Mouse (Mus musculus): ENCODE measurements at regions not wholly inside any gene's neighbourhood (a gene's known extent, or its start where the extent isn't known, plus 50 kb on each side); places are given as distances from the start of the nearest gene placed in this dataset.

DNA sequence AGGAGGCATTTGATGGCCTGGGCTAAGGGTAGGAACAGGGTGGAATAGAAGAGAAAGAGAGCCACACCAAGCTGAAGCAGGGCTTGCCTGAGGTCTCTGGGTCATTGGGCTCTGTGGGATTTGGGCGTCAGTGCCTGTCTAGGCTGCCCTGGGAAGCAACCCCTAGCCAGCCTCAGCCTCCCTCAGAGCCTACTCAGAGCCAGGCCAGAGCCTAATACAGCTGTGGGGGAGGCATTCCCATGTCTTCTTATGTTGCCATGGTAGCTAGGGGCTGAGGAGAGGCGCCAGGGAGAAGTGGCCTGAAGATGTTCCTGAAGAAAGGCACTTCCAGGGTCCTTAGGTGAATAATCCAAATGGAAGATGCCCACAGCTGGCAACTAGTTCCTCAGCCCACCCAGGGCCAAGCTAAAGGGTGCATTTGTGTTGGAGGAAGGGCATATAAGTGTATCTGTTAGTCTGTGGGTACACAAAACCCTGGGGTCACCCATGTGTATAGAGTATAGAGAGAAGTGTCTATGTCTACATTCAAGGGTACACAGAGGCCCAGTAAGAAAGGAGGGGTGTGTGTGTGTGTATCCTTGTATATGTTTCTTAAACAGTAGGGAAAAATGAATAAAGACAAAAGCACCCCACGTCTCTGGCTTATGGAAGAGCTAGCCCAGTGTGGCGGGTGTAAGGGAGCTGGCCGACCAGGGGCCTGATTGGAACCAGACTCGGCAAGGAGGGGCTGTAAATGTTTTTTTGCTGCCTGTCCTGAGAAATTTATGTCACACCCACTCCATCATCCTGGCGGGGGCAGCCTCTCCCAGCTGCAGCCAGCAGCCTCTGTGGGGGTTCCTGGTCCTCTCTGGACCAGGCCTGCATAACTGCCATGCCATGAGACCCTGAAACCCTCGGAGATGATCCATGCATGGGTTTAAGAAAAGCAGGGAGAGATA lies 134.2 kb downstream of the Pja1 start:
- no peak for DNase-seq (ENCODE audit: extremely low spot score, low spot score)
- WGBS: 50% methylated on average over 8 of the region's 8 CpGs
- peak overlapping the region; percentile 58; the same call in 1 of the 2 replicates for H3K27ac ChIP-seq
- H3K27me3 ChIP-seq (ENCODE audit: poor library complexity, severe bottlenecking): peaks cover 99% of the 10 kb centered on the region
- no peaks in the 10 kb centered on the region for H3K9me3 ChIP-seq
- no peak overlapping the region for H3K4me3 ChIP-seq
- H3K36me3 ChIP-seq (replicated peaks): no peaks in the 10 kb centered on the region
- peaks cover 45% of the 10 kb centered on the region for H3K4me1 ChIP-seq

DNA sequence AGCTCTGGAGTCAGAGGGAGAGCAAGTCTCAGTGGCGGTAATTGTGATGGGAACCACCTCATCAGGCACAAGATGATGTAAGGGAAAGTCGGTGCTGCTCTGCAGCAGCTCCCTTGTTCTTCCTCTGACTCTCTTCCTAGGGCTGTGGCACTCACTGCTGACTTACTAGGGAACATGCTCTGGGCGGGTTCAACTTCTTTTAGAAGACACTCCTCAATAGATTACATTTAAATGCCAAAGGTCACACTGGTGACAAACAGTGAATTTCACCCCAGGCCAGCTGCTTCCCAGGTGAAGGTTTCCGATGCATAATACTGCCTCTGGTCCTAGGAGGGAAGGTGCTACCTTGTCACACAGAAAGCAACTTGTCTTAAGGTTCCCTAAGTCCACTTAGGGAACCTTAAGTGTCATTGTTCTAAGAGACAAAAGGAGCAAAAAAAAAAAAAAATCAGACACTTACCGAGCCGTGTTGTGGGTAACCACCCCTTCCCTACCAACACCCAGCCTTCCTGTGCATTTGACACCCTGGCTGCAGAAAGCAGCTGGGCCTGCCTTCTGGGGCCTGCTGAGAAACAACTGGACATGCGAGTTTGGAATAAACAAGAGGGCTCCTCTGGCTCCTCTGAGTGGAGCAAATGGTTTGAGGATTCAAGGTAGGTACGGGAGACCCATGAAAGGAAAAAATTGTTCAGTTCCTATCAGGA lies 135.0 kb downstream of the Pja1 start:
- H3K27ac ChIP-seq: 0 out of 2 replicates have a peak overlapping the region, but pooled peaks have one; percentile 58
- H3K27me3 ChIP-seq (ENCODE audit: poor library complexity, severe bottlenecking): peaks cover 100% of the 10 kb centered on the region
- 43% methylated on average over 8 of the region's 8 CpGs for WGBS
- H3K36me3 ChIP-seq (replicated peaks): no peaks in the 10 kb centered on the region
- no peak for DNase-seq (ENCODE audit: extremely low spot score, low spot score)
- H3K4me1 ChIP-seq: peaks cover 51% of the 10 kb centered on the region
- H3K9me3 ChIP-seq: no peaks in the 10 kb centered on the region
- no peak overlapping the region for H3K4me3 ChIP-seq

DNA sequence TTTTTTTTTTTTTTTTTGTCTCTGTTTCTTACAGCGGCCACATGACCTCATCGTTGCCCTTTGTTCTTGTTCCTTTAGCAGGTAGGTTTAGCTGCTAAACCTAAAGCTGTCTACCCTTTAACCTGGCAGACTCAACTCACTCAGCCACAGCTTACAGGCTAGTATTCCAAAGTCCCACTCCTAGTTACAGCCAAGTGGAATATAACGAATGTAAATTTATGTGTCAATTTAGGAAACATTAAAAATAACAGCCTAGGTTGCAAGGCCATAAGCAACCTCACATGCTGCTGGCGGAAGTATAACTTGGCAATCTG lies 138.7 kb downstream of the Pja1 start:
- DNase-seq (ENCODE audit: extremely low spot score, low spot score): no peak
- 46% methylated on average over 4 of the region's 4 CpGs for WGBS
- Histone ChIP-seq H3K4me3 (no peak overlapping the region), H3K9me3 (no peaks in the 10 kb centered on the region), H3K27me3 (ENCODE audit: poor library complexity, severe bottlenecking) (peaks cover 99% of the 10 kb centered on the region), H3K36me3 (replicated peaks) (no peaks in the 10 kb centered on the region), H3K27ac (0 out of 2 replicates have a peak overlapping the region, but pooled peaks have one; percentile 77), H3K4me1 (peaks cover 33% of the 10 kb centered on the region)

DNA sequence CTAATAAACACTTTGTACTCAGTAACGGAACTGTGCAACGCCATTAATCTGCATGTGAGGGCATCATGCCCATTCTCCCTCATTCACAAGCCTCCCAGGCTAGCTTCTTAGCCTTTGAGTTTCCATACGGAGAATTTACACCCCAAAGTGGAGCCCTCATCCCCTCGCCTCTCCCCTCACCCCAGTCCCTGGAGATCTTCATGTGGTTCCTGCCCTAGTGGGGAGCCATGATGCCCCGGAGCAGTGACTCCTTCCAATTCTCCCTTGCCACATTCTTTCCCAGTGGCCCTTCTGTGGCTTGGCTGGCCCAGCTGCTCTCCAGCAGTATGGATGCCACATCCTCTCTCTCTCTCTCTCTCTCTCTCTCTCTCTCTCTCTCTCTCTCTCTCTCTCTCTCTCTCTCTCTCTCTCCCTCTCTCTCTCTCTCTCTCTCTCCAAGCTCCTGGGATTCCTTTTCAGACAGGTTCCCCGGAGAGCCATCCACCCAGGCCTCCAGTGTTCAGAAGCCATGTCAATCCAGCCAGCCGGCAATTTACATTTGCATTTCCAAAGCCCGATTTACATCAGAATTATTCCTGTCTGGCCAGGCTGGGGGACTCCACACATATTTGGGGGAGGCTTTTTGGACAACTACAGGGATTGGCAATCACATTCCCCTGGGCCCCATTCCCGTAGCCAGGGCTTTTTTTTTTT lies 139.2 kb downstream of the Pja1 start:
- Histone ChIP-seq H3K9me3 (no peaks in the 10 kb centered on the region), H3K27ac (peak overlapping the region; percentile 77), H3K4me1 (peaks cover 28% of the 10 kb centered on the region), H3K27me3 (ENCODE audit: poor library complexity, severe bottlenecking) (peaks cover 99% of the 10 kb centered on the region), H3K4me3 (no peak overlapping the region), H3K36me3 (replicated peaks) (no peaks in the 10 kb centered on the region)
- DNase-seq (ENCODE audit: extremely low spot score, low spot score): no peak
- WGBS: 45% methylated on average over 9 of the region's 9 CpGs

DNA sequence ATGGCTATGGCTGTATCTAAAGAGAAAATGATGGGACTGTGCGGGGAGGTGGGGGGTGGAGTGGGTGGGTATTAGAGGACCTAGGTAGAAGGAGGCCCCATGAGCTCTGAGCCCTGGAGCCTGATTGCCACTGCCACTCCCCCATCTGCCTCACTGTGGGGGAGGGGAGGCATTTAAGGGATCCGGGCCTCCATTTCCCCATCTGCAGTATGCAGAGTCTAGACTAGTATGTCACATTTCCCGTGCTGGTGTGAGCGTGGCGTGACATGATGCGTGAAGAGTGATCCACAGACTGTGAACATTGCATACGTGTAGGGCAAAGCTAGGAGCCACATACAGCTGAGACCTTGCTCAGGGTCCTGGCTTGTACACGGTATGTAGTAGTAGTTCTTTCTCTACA lies 140.7 kb downstream of the Pja1 start:
- WGBS: 94% methylated on average over 8 of the region's 8 CpGs
- H3K36me3 ChIP-seq (replicated peaks): no peaks in the 10 kb centered on the region
- no peak overlapping the region for H3K4me3 ChIP-seq
- no peaks in the 10 kb centered on the region for H3K9me3 ChIP-seq
- peaks cover 99% of the 10 kb centered on the region for H3K27me3 ChIP-seq (ENCODE audit: poor library complexity, severe bottlenecking)
- peaks cover 27% of the 10 kb centered on the region for H3K4me1 ChIP-seq
- H3K27ac ChIP-seq: no peak overlapping the region
- peak; percentile 10 for DNase-seq (ENCODE audit: extremely low spot score, low spot score)

DNA sequence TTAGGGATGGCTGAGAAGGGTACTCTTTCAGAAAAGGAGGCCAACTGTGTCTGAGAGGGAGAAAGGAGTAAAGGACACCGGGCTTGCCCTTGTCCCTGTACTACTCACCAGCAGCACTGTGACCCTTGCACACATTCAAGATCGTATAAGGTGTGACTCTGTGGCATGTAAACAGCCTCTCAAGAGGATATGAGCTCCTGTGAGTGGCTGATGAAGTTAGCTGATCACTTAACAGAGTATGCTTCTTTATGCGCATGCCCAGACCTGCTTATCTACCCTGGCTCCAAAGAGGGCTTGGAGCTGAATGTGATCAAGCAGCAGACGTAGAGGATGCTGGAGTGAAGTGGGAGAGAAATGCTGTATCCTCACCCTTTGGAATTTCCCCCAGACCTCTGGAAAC lies 142.5 kb downstream of the Pja1 start:
- DNase-seq (ENCODE audit: extremely low spot score, low spot score): peak; percentile 3
- H3K4me3 ChIP-seq: no peak overlapping the region
- H3K27ac ChIP-seq: peak overlapping the region; percentile 11; the same call in 1 of the 2 replicates
- peaks cover 39% of the 10 kb centered on the region for H3K4me1 ChIP-seq
- peaks cover 99% of the 10 kb centered on the region for H3K27me3 ChIP-seq (ENCODE audit: poor library complexity, severe bottlenecking)
- 77% methylated on average over 4 of the region's 4 CpGs for WGBS
- H3K9me3 ChIP-seq: no peaks in the 10 kb centered on the region
- no peaks in the 10 kb centered on the region for H3K36me3 ChIP-seq (replicated peaks)

DNA sequence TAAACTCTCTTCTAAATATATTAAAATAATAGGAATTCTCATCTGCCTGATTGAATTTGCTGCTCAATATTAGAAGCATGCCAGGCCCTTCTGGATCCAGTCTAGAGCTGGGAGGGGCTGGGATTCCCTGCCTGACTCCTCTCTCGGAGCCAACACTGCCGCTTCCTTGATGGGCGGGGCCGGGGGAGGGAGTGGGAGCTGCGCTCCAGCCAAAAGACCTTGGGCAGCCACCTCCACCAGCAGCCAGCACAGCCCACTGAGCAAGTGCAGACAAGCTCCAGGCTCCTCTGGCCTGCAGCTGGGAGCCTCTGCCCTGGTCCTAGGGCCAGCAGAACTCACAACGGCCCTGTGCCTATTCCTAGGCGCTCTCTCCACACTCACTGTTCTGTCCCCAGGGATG lies 144.9 kb downstream of the Pja1 start:
- H3K27me3 ChIP-seq (ENCODE audit: poor library complexity, severe bottlenecking): peaks cover 99% of the 10 kb centered on the region
- peak; percentile 21 for DNase-seq (ENCODE audit: extremely low spot score, low spot score)
- H3K4me1 ChIP-seq: peaks cover 31% of the 10 kb centered on the region
- peak overlapping the region; percentile 60 for H3K27ac ChIP-seq
- no peaks in the 10 kb centered on the region for H3K36me3 ChIP-seq (replicated peaks)
- H3K9me3 ChIP-seq: no peaks in the 10 kb centered on the region
- H3K4me3 ChIP-seq: no peak overlapping the region
- WGBS: 26% methylated on average over 7 of the region's 7 CpGs

DNA sequence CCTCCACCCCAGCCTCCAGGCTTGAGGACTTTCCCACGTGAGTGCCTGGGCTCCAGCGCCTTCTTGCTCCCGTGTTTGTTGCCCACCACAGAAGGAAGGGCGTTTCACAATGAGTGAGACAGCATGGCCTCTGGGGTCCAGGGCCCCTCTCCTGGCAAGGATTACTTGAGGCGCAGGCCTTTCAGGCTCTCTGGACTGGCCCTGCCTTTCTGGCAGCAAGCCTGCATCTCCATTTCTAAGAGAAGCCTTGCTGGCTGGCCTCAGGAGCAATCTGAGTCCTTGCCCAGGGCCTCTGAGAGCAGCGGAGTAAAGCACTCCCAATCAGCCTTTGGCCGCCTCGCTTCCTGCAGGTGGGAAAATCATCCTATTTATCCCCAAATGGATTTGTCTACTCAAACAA lies 145.6 kb downstream of the Pja1 start:
- peaks cover 31% of the 10 kb centered on the region for H3K4me1 ChIP-seq
- WGBS: 46% methylated on average over 8 of the region's 8 CpGs
- H3K4me3 ChIP-seq: no peak overlapping the region
- no peaks in the 10 kb centered on the region for H3K36me3 ChIP-seq (replicated peaks)
- H3K9me3 ChIP-seq: no peaks in the 10 kb centered on the region
- peaks cover 100% of the 10 kb centered on the region for H3K27me3 ChIP-seq (ENCODE audit: poor library complexity, severe bottlenecking)
- peak overlapping the region; percentile 48 for H3K27ac ChIP-seq
- DNase-seq (ENCODE audit: extremely low spot score, low spot score): peak; percentile 14

DNA sequence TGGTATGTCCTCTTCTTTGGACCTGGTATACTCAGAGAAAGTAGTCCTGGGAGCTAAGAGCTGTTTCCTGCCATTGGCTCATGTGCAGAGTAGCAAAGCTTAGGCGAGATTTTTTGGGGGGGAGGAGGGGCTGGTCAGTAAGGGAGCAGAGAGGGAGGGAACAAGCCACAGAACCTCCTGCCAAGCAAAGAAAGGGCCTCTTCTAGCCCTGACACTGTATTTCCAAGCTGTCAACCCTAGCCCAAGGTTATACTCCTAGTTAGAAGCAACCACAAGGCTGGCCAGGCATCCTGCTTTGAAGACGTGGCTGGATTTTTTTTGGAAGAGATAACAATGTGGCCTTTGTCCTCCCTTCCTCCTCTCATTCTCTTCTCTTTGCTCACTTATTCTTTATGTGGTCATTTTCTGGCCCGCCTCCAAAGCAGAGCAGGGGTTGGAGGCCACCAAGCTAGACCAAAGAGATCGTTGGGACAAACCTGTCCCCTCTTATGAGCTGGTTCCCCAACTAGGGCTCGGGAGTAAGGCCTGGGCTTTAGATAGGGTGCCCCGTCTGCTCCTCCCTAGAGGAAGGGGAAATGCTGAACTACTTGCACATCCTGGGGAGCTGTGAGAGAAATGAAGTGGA lies 146.4 kb downstream of the Pja1 start:
- no peak overlapping the region for H3K4me3 ChIP-seq
- no peaks in the 10 kb centered on the region for H3K36me3 ChIP-seq (replicated peaks)
- peaks cover 36% of the 10 kb centered on the region for H3K4me1 ChIP-seq
- H3K27me3 ChIP-seq (ENCODE audit: poor library complexity, severe bottlenecking): peaks cover 100% of the 10 kb centered on the region
- DNase-seq (ENCODE audit: extremely low spot score, low spot score): peak; percentile 12
- peak overlapping the region; percentile 48; the same call in 1 of the 2 replicates for H3K27ac ChIP-seq
- WGBS: 65% methylated on average over 6 of the region's 6 CpGs
- H3K9me3 ChIP-seq: no peaks in the 10 kb centered on the region

DNA sequence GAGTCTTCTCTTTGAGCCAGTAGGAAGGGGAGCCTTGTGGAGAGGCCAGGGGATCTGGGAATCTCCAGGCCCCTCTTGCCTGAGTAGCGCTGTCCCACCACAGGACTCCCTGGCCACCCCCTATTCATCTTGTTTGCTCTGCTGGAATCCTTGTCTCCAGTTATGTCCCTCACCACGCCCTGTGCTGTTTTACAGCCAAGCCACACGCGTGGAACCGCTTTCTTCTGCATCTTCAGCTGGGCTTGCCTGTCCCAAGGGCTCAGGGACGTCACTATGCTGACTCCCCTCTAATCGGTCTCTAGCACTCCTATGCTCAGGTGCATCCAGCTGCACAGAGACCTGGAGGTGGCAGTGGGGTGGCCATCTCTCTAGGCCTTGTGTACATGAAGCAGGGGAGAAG lies 151.3 kb downstream of the Pja1 start:
- DNase-seq (ENCODE audit: extremely low spot score, low spot score): peak; percentile 6
- H3K4me3 ChIP-seq: no peak overlapping the region
- H3K36me3 ChIP-seq (replicated peaks): no peaks in the 10 kb centered on the region
- H3K4me1 ChIP-seq: peaks cover 46% of the 10 kb centered on the region
- 90% methylated on average over 7 of the region's 7 CpGs for WGBS
- 0 out of 2 replicates have a peak overlapping the region, but pooled peaks have one; percentile 15 for H3K27ac ChIP-seq
- H3K27me3 ChIP-seq (ENCODE audit: poor library complexity, severe bottlenecking): peaks cover 100% of the 10 kb centered on the region
- no peaks in the 10 kb centered on the region for H3K9me3 ChIP-seq

DNA sequence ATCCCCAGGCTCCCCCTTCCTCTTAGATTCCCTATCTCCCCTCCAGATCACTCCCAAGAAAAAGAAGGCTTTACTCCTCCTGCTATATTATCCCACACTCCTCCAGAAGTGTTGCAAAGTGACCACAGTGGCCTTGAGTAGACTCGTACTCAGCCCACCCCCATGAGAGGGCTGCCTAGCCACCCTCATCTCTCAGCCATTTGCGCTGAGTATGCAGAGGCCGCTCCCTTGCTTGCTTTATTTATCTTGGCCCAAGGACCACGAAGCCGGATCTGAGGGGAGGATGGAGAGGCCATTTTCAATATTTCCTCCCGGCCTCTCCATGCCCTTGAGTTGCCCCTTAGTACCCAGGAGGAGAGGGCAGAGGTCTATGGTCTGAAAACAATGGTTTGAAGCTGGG lies 151.9 kb downstream of the Pja1 start:
- Histone ChIP-seq H3K4me1 (peaks cover 40% of the 10 kb centered on the region), H3K9me3 (no peaks in the 10 kb centered on the region), H3K4me3 (no peak overlapping the region), H3K27ac (no peak overlapping the region), H3K36me3 (replicated peaks) (no peaks in the 10 kb centered on the region), H3K27me3 (ENCODE audit: poor library complexity, severe bottlenecking) (peaks cover 100% of the 10 kb centered on the region)
- WGBS: 81% methylated on average over 6 of the region's 6 CpGs
- peak; percentile 7 for DNase-seq (ENCODE audit: extremely low spot score, low spot score)

DNA sequence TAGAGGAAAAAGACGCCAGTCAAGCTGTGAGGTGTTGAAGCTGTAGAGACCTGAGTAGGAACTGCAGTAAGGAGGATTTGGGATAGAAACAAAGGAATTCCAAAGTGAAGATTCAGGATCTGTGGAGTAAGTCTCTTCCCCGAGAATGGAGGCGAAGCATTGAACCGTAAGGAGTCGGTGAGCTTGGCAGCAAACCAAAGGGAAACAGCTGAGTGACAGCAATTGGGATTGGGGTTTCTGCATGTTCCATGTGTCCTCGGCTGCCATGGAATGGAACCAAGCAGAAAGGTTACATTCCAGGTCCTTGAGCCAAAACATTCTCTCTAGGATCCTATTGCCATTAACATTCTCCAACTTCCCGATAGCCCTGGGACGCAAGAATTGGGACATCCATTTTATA lies 152.9 kb downstream of the Pja1 start:
- Histone ChIP-seq H3K36me3 (replicated peaks) (no peaks in the 10 kb centered on the region), H3K27ac (no peak overlapping the region), H3K27me3 (ENCODE audit: poor library complexity, severe bottlenecking) (peaks cover 100% of the 10 kb centered on the region), H3K4me3 (no peak overlapping the region), H3K4me1 (peaks cover 40% of the 10 kb centered on the region), H3K9me3 (no peaks in the 10 kb centered on the region)
- DNase-seq (ENCODE audit: extremely low spot score, low spot score): peak; percentile 8
- WGBS: 88% methylated on average over 8 of the region's 8 CpGs

All from forebrain, embryonic 10.5 days (tissue).